Mouse (Mus musculus) lung, postnatal 0 days (tissue): Measurements from ENCODE around the gene Hist2h2ab. TPM values are rescaled to one million over a fixed set of nuclear protein-coding genes. Genes with fewer than 3 reads are reported as not detected.

Experiments
- ATAC-seq: fragments of 200-750 bp; cut with Nextera tagmentation; 2 replicates; pipeline ENCODE4 v1.8.0; 2017; ENCODE audit warnings: moderate library complexity
- DNase-seq: peaks from one replicate; pipeline ENCODE4 v3.0.0-alpha.2; 2016; ENCODE audit warnings: low spot score
- H3K27ac ChIP-seq: fragments of 300-500 bp; sonication (generic); 2 replicates; pipeline ENCODE4 v1.5.1; 2014; ENCODE audit warnings: antibody characterized with exemption, mild to moderate bottlenecking, low read length, mixed read lengths
- H3K27me3 ChIP-seq: fragments of 300-500 bp; sonication (generic); replicated peaks from 2 replicates; pipeline ENCODE4 v1.6.1; 2014; ENCODE audit warnings: low read length, mixed read lengths; ENCODE audit not compliant: insufficient read depth
- H3K36me3 ChIP-seq: fragments of 300-500 bp; sonication (generic); 2 replicates; pipeline ENCODE4 v1.6.1; 2014; ENCODE audit warnings: low read length, mixed read lengths; ENCODE audit not compliant: insufficient read depth
- H3K4me1 ChIP-seq: fragments of 300-500 bp; sonication (generic); 2 replicates; pipeline ENCODE4 v1.6.1; 2014; ENCODE audit warnings: antibody characterized with exemption, low read depth, low read length, mixed read lengths; ENCODE audit not compliant: insufficient read depth
- H3K4me2 ChIP-seq: fragments of 300-500 bp; sonication (generic); replicated peaks from 2 replicates; pipeline ENCODE4 v1.6.1; 2014; ENCODE audit warnings: low read depth, mild to moderate bottlenecking, low read length, moderate library complexity, mixed read lengths
- H3K4me3 ChIP-seq: fragments of 300-500 bp; sonication (generic); 2 replicates; pipeline ENCODE4 v1.5.1; 2014; ENCODE audit warnings: low read depth, low read length
- H3K9ac ChIP-seq: fragments of 300-500 bp; sonication (generic); replicated peaks from 2 replicates; pipeline ENCODE4 v1.6.1; 2014; ENCODE audit warnings: low read depth, mild to moderate bottlenecking
- H3K9me3 ChIP-seq: fragments of 300-500 bp; sonication (generic); 2 replicates; pipeline ENCODE4 v1.6.1; 2016; ENCODE audit warnings: low read length, mixed read lengths
- CTCF ChIP-seq: IDR thresholded peaks from 2 replicates; pipeline ENCODE4 v1.5.1; 2016; ENCODE audit warnings: antibody characterized with exemption, mild to moderate bottlenecking
- EP300 ChIP-seq: IDR thresholded peaks from 2 replicates; pipeline ENCODE4 v1.6.1; 2016; ENCODE audit warnings: antibody characterized with exemption, mild to moderate bottlenecking, control low read depth
- WGBS: fragments of 180-500 bp; shearing (Covaris S2); extraction: QIAGEN DNeasy Blood & Tissue Kit; methylation state at CpG from one replicate; pipeline ENCODE4 v1.1.7; 2014; 5-methylcytosine and 5-hydroxymethylcytosine counted together
- polyA plus RNA-seq: library from polyadenylated mRNA; unstranded; fragments of >200 nt; fragmentation: Nextera tagmentation; extraction: Ambion mirVana; gene quantifications from 2 replicates; pipeline ENCODE4 v1.2.1, GENCODE M21; 2015

Hist2h2ab gene
- polyA plus RNA-seq, 1 experiment from 2014 or later, result 0.31 TPM

DNA sequence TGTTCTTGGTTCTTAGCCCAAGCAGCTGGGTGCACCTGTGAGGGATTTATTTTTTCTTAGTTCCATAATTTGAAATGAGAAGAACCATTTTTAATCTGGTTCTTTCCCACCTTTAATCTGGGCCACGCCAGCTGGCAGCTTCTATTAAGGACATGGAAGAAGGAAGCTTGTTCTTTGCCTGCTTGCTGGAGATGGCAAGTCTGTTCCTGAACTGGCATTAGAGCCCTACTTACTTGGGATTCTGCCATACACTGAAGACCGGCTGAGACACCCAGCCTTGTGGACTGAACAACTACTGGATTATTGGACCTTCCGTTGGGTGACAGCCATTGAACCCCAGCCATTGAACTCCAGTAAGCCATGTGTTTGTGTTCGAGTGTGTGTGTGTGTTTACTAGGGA lies 3.1 kb downstream of the Hist2h2ab start:
- Histone ChIP-seq H3K9ac (no peak overlapping the region), H3K27me3 (no peaks in the 10 kb centered on the region), H3K4me3 (no peak overlapping the region), H3K9me3 (no peaks in the 10 kb centered on the region), H3K27ac (no peak overlapping the region), H3K4me2 (no peak overlapping the region; the same call in 1 of the 2 replicates), H3K4me1 (peaks cover 9% of the 10 kb centered on the region; the same call in 1 of the 2 replicates), H3K36me3 (no peaks in the 10 kb centered on the region)
- ATAC-seq (no peak), DNase-seq (no peak)
- TF ChIP-seq CTCF (no peak), EP300 (no peak)
- 84% methylated on average over 4 of the region's 4 CpGs for WGBS

GRCm38 (mm10) chr3:96225421-96225820 lies 5.8 kb downstream of the Hist2h2ab start:
- Histone ChIP-seq H3K4me2 (no peak overlapping the region), H3K36me3 (no peaks in the 10 kb centered on the region), H3K27ac (no peak overlapping the region), H3K4me3 (no peak overlapping the region), H3K9me3 (no peaks in the 10 kb centered on the region), H3K4me1 (peaks cover 9% of the 10 kb centered on the region; the same call in 1 of the 2 replicates), H3K27me3 (no peaks in the 10 kb centered on the region), H3K9ac (no peak overlapping the region)
- DNase-seq (no peak), ATAC-seq (no peak)
- TF ChIP-seq EP300 (no peak), CTCF (no peak)
- WGBS, result 48% methylated on average over 2 of the region's 2 CpGs

DNA sequence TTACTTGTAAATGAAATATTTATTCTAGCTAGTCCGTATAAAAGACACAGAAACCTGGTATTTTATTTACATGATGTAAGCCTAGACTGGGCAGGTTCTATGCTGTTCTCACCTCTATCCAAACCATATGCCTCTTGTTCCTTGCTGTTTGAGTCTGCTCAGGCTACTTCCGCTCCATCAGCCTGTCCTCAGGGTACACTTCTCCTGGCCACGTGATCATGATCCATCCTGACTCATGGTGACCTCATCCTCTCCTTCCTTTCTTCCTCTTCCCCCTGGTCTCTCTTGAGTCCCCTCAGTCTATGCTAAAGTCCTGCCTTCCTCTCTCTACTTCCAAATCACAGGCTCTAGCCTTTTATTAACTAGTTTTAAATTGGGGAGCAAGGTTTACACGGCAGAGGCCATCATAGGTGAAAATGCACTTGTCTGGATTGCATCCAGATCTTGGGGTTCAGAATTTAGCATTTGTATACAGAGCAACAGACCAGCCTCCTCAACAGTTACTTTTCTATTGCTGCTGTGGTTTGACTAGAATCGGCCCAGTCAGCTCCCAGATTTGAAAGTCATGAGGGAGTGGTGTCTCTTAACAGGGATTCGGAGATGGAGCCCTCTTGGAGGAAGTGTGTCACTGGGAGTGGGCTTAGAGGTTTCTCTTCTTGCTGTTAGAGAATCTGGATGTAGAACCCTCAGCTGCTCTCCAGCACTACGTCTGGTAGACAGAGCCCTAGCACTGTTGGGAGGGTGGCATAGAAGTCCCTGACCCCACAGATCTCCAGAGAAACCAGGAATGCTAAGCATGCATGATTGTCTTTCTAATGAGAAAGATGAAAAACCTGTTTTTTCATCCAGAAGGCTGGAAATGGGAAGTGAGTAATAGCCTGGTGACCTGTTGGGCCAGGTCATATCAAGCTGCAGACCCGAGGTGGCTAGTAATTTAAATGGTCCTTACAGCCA lies 7.3 kb downstream of the Hist2h2ab start:
- no peak overlapping the region for H3K4me3 ChIP-seq
- H3K27me3 ChIP-seq, result no peaks in the 10 kb centered on the region
- TF ChIP-seq EP300 (no peak), CTCF (no peak)
- ATAC-seq, result peak; percentile 70
- no peak overlapping the region for H3K27ac ChIP-seq
- DNase-seq, result peak; percentile 74
- peaks cover 3% of the 10 kb centered on the region; the same call in 1 of the 2 replicates for H3K4me1 ChIP-seq
- H3K9me3 ChIP-seq, result no peaks in the 10 kb centered on the region
- no peaks in the 10 kb centered on the region for H3K36me3 ChIP-seq
- no peak overlapping the region for H3K4me2 ChIP-seq
- WGBS, result 48% methylated on average over 8 of the region's 8 CpGs
- H3K9ac ChIP-seq, result no peak overlapping the region

GRCm38 (mm10) chr3:96228828-96229227 lies 9.2 kb downstream of the Hist2h2ab start:
- H3K27me3 ChIP-seq, result no peaks in the 10 kb centered on the region
- no peaks in the 10 kb centered on the region for H3K9me3 ChIP-seq
- no peak for ATAC-seq
- no peak for DNase-seq
- no peak overlapping the region for H3K4me2 ChIP-seq
- no peak overlapping the region for H3K4me3 ChIP-seq
- 50% methylated on average over 2 of the region's 2 CpGs for WGBS
- no peaks in the 10 kb centered on the region for H3K36me3 ChIP-seq
- no peak overlapping the region for H3K9ac ChIP-seq
- TF ChIP-seq CTCF (no peak), EP300 (no peak)
- no peak overlapping the region for H3K27ac ChIP-seq
- H3K4me1 ChIP-seq, result no peaks in the 10 kb centered on the region; the same call in 1 of the 2 replicates

DNA sequence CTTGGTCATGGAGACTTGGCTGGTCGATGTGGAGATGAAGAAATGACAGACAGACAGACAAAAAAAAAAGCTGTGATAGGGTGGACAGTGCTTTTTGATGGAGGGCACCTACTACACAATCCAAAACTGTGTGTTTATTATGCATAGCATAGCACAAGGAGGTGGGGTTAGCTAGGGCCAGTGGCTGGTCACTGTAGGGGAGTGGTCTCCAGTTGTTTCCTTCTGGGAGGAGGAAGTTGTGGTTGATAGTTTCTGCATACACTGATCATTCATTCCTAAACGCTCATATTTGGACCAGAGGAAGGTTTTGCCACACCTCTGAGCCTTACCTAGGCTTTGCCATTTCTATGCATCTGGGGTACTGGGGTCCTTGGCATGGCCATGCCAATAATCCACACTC lies 10.7 kb downstream of the Hist2h2ab start:
- TF ChIP-seq CTCF, result no peak
- no peak for TF ChIP-seq EP300
- ATAC-seq (no peak), DNase-seq (no peak)
- Histone ChIP-seq H3K27me3 (no peaks in the 10 kb centered on the region), H3K4me1 (no peaks in the 10 kb centered on the region), H3K4me3 (no peak overlapping the region), H3K9ac (no peak overlapping the region), H3K9me3 (no peaks in the 10 kb centered on the region), H3K4me2 (no peak overlapping the region), H3K36me3 (no peaks in the 10 kb centered on the region), H3K27ac (no peak overlapping the region)
- 66% methylated on average over 2 of the region's 2 CpGs for WGBS

DNA sequence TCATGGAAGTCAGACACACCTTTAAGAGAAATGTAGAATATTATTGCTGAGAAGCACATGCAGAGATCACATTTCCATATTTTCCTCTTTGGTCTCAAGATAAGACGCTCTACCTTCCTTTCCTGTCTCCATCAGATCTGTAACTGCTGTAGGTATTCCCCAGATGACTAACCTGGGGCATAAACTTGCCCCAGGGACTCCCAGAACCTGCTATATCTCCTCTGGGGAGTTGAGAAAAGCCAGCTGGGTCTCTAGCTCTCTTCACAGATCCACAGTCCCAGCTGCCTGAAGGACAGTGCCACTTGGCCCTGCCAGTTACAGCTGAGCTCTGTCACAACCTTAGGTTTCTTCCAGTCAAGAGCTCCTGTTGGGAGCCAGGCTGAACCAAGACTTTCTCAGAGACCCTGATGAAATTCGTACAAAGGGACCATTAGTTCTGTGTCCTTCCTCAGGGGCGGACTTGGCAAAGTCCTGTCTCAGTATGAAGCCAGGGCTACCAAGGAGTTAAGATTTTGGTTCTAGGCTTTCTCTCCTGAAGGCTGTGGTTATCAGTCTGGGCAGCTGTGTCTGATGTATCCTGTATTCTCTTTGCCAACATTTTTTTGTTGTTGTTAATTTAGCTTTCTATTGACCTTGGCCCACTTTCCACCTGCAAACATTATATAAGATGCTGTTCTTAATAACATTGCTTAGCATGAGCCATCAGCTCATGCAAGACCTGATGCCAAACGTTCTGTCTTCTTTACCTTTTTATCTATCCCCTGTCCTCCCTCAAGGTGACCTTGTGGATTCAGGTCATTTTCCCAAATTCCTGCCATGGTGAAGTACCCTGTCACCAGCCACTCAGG lies 11.5 kb downstream of the Hist2h2ab start:
- TF ChIP-seq EP300 (no peak), CTCF (no peak)
- Histone ChIP-seq H3K4me1 (no peaks in the 10 kb centered on the region), H3K27ac (no peak overlapping the region), H3K9me3 (no peaks in the 10 kb centered on the region), H3K4me3 (no peak overlapping the region), H3K36me3 (no peaks in the 10 kb centered on the region), H3K9ac (no peak overlapping the region), H3K4me2 (no peak overlapping the region), H3K27me3 (no peaks in the 10 kb centered on the region)
- ATAC-seq, result no peak
- 65% methylated on average over 4 of the region's 4 CpGs for WGBS
- DNase-seq, result no peak
